Mouse (Mus musculus) limb, embryonic 14.5 days (tissue): ENCODE data around the gene Sept11. TPM values are rescaled to one million over a fixed set of nuclear protein-coding genes. Genes with fewer than 3 reads are reported as not detected.

ENCODE experiments used
- ATAC-seq: fragments of 200-750 bp; cut with Nextera tagmentation; 2 replicates; pipeline ENCODE4 v1.8.0; 2017; ENCODE audit warnings: low read depth, moderate number of reproducible peaks, moderate TSS enrichment; ENCODE audit not compliant: low FRiP score
- DNase-seq: peaks from one replicate; pipeline ENCODE4 v3.0.0-alpha.2; 2015; ENCODE audit warnings: low spot score
- H3K27ac ChIP-seq: fragments of 300-500 bp; sonication (generic); replicated peaks from 2 replicates; pipeline ENCODE4 v1.5.1; 2014; ENCODE audit warnings: low read depth, mild to moderate bottlenecking, low read length, moderate library complexity, mixed read lengths
- H3K27me3 ChIP-seq: fragments of 300-500 bp; sonication (generic); 2 replicates; pipeline ENCODE4 v1.6.1; 2014; ENCODE audit warnings: low read length, mixed read lengths; ENCODE audit not compliant: control insufficient read depth, insufficient read depth
- H3K36me3 ChIP-seq: fragments of 300-500 bp; sonication (generic); 2 replicates; pipeline ENCODE4 v1.6.1; 2014; ENCODE audit warnings: mild to moderate bottlenecking, low read length, moderate library complexity, mixed read lengths; ENCODE audit not compliant: control insufficient read depth, insufficient read depth
- H3K4me1 ChIP-seq: fragments of 300-500 bp; sonication (generic); 2 replicates; pipeline ENCODE4 v1.6.1; 2014; ENCODE audit warnings: antibody characterized with exemption, low read length, mixed read lengths; ENCODE audit not compliant: control insufficient read depth, insufficient read depth
- H3K4me2 ChIP-seq: fragments of 300-500 bp; sonication (generic); replicated peaks from 2 replicates; pipeline ENCODE4 v1.6.1; 2014; ENCODE audit warnings: low read depth, mild to moderate bottlenecking, low read length, moderate library complexity; ENCODE audit not compliant: severe bottlenecking
- H3K4me3 ChIP-seq: fragments of 300-500 bp; sonication (generic); replicated peaks from 2 replicates; pipeline ENCODE4 v1.5.1; 2014; ENCODE audit warnings: low read length
- H3K9ac ChIP-seq: fragments of 300-500 bp; sonication (generic); 2 replicates; pipeline ENCODE4 v1.6.1; 2014; ENCODE audit warnings: mild to moderate bottlenecking, low read depth, low read length, moderate library complexity; ENCODE audit not compliant: severe bottlenecking
- H3K9me3 ChIP-seq: fragments of 300-500 bp; sonication (generic); 2 replicates; pipeline ENCODE4 v1.6.1; 2016; ENCODE audit warnings: low read length; ENCODE audit not compliant: control insufficient read depth
- POLR2A ChIP-seq: fragments of 200-500 bp; IDR thresholded peaks from 2 replicates; pipeline ENCODE4 v1.8.0; 2012; ENCODE audit warnings: inconsistent platforms, mild to moderate bottlenecking, moderate library complexity, borderline replicate concordance; ENCODE audit not compliant: insufficient read depth, insufficient read length; ENCODE audit errors: extremely low read depth
- WGBS: fragments of 180-500 bp; shearing (Covaris S2); extraction: QIAGEN DNeasy Blood & Tissue Kit; methylation state at CpG from one replicate; pipeline ENCODE4 v1.1.7; 2014; 5-methylcytosine and 5-hydroxymethylcytosine counted together
- polyA plus RNA-seq, 2 experiments: library from polyadenylated mRNA; depleted of rRNA in 1 of 2; stranded (reverse) in 1 of 2; unstranded in 1 of 2; fragments of >200 nt; fragmentation: Nextera tagmentation in 1 of 2; extraction: Ambion mirVana in 1 of 2; gene quantifications; 2 replicates each; pipeline versions ENCODE4 v1.2.1 to v1.2.3; 2012 to 2014

The Sept11 gene
- polyA plus RNA-seq, 2 experiments = 141 to 197 TPM

- H3K4me2 ChIP-seq = peak overlapping the region; percentile 44
- peaks cover 3% of the 10 kb centered on the region; the same call in 1 of the 2 replicates for H3K36me3 ChIP-seq
- H3K4me3 ChIP-seq = peak overlapping the region; percentile 85
- H3K4me1 ChIP-seq = peaks cover 16% of the 10 kb centered on the region
- no peaks in the 10 kb centered on the region for H3K27me3 ChIP-seq
- peak overlapping the region; percentile 93 for H3K27ac ChIP-seq
- H3K9me3 ChIP-seq = no peaks in the 10 kb centered on the region
- ATAC-seq (peak; percentile 1; the same call in 1 of the 2 replicates), DNase-seq (peak; percentile 75)
- peak overlapping the region; percentile 95 for H3K9ac ChIP-seq
- TF ChIP-seq POLR2A = no peak
- WGBS = under 1% methylated on average over 6 of the region's 6 CpGs
Measured at GRCm38 (mm10) chr5:93207006-93207348, 113.7 kb downstream of the Sept11 start.

DNA sequence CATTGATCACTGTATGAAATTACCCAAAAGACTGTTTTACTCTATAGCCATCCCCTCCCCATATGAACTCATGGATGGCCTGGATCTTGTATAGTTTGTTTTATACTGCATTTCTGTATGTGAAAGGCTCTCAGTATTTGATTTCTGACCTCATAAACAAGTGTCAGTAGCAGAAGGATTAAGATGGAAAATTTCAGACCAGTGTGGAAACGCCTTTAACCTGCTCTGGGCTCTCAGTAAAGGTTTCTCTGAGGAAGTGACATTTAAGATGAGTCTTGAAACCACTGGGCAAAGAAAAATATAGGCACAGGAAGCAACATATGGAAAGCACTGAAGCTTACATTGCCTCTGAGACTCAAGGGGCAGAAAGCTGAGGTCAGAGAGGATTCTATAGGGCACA lies 114.3 kb downstream of the Sept11 start:
- H3K4me2 ChIP-seq = no peak overlapping the region
- H3K27ac ChIP-seq = peak overlapping the region; percentile 93
- DNase-seq (no peak), ATAC-seq (no peak)
- no peak for TF ChIP-seq POLR2A
- H3K4me1 ChIP-seq = peaks cover 16% of the 10 kb centered on the region
- no peaks in the 10 kb centered on the region for H3K36me3 ChIP-seq
- no peak overlapping the region for H3K9ac ChIP-seq
- H3K9me3 ChIP-seq = no peaks in the 10 kb centered on the region
- no peak overlapping the region for H3K4me3 ChIP-seq
- H3K27me3 ChIP-seq = no peaks in the 10 kb centered on the region
- WGBS = 33% methylated on average over 1 of the region's 1 CpGs

DNA sequence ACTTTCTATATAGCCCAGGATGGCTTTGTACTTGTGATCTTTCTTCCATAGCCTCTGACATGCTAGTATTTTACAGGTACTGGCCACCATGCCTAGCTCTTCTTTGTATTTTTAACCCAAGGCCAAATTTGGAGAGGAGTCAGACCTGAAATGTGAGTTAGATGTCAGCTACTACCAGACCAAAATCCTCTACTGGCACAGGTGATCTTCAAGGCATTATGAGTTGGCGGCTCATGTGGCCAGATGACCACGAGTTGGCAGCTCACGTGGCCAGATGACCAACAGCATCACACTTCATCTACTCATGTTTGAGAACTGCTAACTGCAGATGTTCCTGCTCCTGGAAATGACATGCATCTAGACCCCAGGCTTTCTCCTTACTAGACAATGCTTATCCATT lies 125.1 kb downstream of the Sept11 start:
- 85% methylated on average over 3 of the region's 3 CpGs for WGBS
- peaks cover 8% of the 10 kb centered on the region; the same call in 1 of the 2 replicates for H3K4me1 ChIP-seq
- no peak overlapping the region for H3K9ac ChIP-seq
- H3K9me3 ChIP-seq = no peaks in the 10 kb centered on the region
- no peak overlapping the region for H3K4me3 ChIP-seq
- no peak overlapping the region for H3K27ac ChIP-seq
- no peak for TF ChIP-seq POLR2A
- DNase-seq (no peak), ATAC-seq (no peak)
- no peak overlapping the region for H3K4me2 ChIP-seq
- H3K27me3 ChIP-seq = no peaks in the 10 kb centered on the region
- H3K36me3 ChIP-seq = no peaks in the 10 kb centered on the region

- Histone ChIP-seq H3K4me1 (peaks cover 8% of the 10 kb centered on the region; the same call in 1 of the 2 replicates), H3K4me3 (no peak overlapping the region), H3K27me3 (no peaks in the 10 kb centered on the region), H3K9ac (no peak overlapping the region), H3K27ac (no peak overlapping the region), H3K36me3 (no peaks in the 10 kb centered on the region), H3K4me2 (0 out of 2 replicates have a peak overlapping the region, but pooled peaks have one; percentile 9), H3K9me3 (no peaks in the 10 kb centered on the region)
- ATAC-seq (0 out of 2 replicates have a peak, but pooled peaks have one; percentile 12), DNase-seq (peak; percentile 66)
- WGBS = 46% methylated on average over 3 of the region's 3 CpGs
- TF ChIP-seq POLR2A = no peak
Measured at GRCm38 (mm10) chr5:93221661-93222060, 128.4 kb downstream of the Sept11 start.

DNA sequence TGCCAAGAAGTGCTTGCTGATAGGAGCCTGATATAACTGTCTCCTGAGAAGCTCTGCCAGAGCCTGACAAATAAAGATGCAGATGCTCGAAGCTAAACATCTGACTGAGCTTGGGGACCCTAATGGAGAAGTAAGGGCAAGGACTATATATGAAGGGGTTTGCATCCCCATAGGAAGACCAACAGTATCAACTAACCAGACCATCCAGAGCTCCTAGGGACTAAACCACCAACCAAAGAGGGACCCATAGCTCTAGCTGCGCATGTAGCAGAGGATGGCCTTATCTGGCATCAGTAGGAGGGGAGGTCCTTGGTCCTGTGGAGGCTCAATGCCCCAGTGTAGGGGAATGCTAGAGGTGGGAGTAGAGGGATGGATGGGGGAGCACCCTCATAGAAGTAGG lies 131.3 kb downstream of the Sept11 start:
- no peak for TF ChIP-seq POLR2A
- 77% methylated on average over 2 of the region's 2 CpGs for WGBS
- DNase-seq (no peak), ATAC-seq (no peak)
- peaks cover 8% of the 10 kb centered on the region; the same call in 1 of the 2 replicates for H3K4me1 ChIP-seq
- H3K27me3 ChIP-seq = no peaks in the 10 kb centered on the region
- no peak overlapping the region for H3K27ac ChIP-seq
- H3K9ac ChIP-seq = no peak overlapping the region
- H3K9me3 ChIP-seq = no peaks in the 10 kb centered on the region
- H3K4me2 ChIP-seq = no peak overlapping the region
- H3K36me3 ChIP-seq = no peaks in the 10 kb centered on the region
- no peak overlapping the region for H3K4me3 ChIP-seq

Other genes with a start within 250 kb of the Sept11 start
- gene Sowahb, start 48.4 kb upstream of the Sept11 start, polyA plus RNA-seq (2012; rRNA removed) = 0.24 and 0.34 TPM in 2 replicates
- 0.68 and 0.73 TPM in 2 replicates for gene Sowahb, start 48.4 kb upstream of the Sept11 start, polyA plus RNA-seq (2014; fragmentation: Nextera tagmentation; extraction: Ambion mirVana)
- 83.6 and 96.6 TPM in 2 replicates for gene Ccni, start 113.1 kb downstream of the Sept11 start, polyA plus RNA-seq (2012; rRNA removed)
- 129 and 134 TPM in 2 replicates for gene Ccni, start 113.1 kb downstream of the Sept11 start, polyA plus RNA-seq (2014; fragmentation: Nextera tagmentation; extraction: Ambion mirVana)
- gene 2010109A12Rik, start 113.1 kb downstream of the Sept11 start, polyA plus RNA-seq (2012; rRNA removed) = 0.37 and 0.47 TPM in 2 replicates
- gene 2010109A12Rik, start 113.1 kb downstream of the Sept11 start, polyA plus RNA-seq (2014; fragmentation: Nextera tagmentation; extraction: Ambion mirVana) = 0.97 and 1.0 TPM in 2 replicates
- gene Ccng2, start 173.8 kb downstream of the Sept11 start, polyA plus RNA-seq (2012; rRNA removed) = 44.9 and 48.2 TPM in 2 replicates
- 60.4 and 69.0 TPM in 2 replicates for gene Ccng2, start 173.8 kb downstream of the Sept11 start, polyA plus RNA-seq (2014; fragmentation: Nextera tagmentation; extraction: Ambion mirVana)